Mouse (Mus musculus): Measurements from ENCODE around the gene Dock2. TPM values are rescaled to one million over a fixed set of nuclear protein-coding genes. Genes with fewer than 3 reads are reported as not detected.

Dock2 gene
- total and polyA plus RNA-seq, 2 experiments from 2014 or later: 1.0 to 1.4 TPM

DNA sequence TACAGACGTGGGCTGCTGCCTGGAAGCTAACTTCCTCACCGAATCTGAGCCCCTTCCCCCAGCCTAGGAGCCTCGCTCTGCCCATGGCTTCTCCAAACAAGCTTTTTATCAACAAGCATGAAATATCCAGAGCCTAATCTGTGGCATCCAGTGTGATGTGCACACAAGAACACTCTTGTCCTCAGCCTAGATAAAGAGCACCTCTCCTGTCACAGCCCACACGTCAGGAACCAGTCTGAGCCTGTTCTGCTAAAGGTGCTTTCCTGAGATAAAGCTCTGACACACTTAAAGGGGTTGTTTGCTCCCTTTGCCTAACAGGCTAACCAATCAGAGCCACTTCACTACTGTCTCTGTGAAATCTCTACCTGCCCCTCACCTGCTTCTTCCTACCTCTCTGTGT is 268.4 kb downstream of the Dock2 start:
- Histone ChIP-seq H3K4me1 (ENCODE audit: insufficient read depth, low read length) (no peaks in the 10 kb centered on the region), H3K4me2 (ENCODE audit: low read depth, low read length) (no peak overlapping the region), H3K27me3 (ENCODE audit: insufficient read depth, low read length) (no peaks in the 10 kb centered on the region), H3K27ac (no peak overlapping the region), H3K9ac (replicated peaks; ENCODE audit: low read length) (no peak overlapping the region), H3K9me3 (ENCODE audit: low read length) (no peaks in the 10 kb centered on the region), H3K36me3 (ENCODE audit: insufficient read depth, low read length) (no peaks in the 10 kb centered on the region), H3K4me3 (ENCODE audit: low read length) (no peak overlapping the region)
- no peak for ATAC-seq
- TF ChIP-seq CTCF (IDR thresholded peaks at IDR 0.05; ENCODE audit: low read depth): no peak
- 56% methylated on average over 4 of the region's 4 CpGs for WGBS
- DNase-seq (ENCODE audit: low spot score): no peak

DNA sequence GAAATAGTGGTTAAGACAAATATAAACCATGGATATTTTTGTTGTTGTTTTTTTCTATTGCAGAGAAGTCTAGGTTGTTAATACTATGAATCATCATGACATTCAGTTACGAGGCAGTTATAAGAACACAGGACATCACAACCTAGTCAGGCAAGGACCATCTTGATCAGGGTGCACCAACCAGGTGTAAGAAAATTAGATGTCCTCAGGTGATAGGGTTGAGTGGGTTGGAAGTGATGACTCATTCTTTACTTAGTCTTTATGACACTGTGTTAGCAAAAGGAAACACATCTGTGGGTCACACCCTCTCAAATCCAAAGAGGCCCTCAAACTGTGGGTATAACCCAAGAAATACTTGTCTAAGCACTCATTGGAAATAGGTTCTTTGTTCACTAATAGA is 277.3 kb downstream of the Dock2 start:
- DNase-seq (ENCODE audit: low spot score) (no peak), ATAC-seq (no peak)
- no peak for TF ChIP-seq CTCF (IDR thresholded peaks at IDR 0.05; ENCODE audit: low read depth)
- Histone ChIP-seq H3K9ac (replicated peaks; ENCODE audit: low read length) (no peak overlapping the region), H3K9me3 (ENCODE audit: low read length) (no peaks in the 10 kb centered on the region), H3K4me3 (ENCODE audit: low read length) (no peak overlapping the region), H3K27me3 (ENCODE audit: insufficient read depth, low read length) (no peaks in the 10 kb centered on the region), H3K36me3 (ENCODE audit: insufficient read depth, low read length) (no peaks in the 10 kb centered on the region), H3K27ac (no peak overlapping the region), H3K4me2 (ENCODE audit: low read depth, low read length) (no peak overlapping the region), H3K4me1 (ENCODE audit: insufficient read depth, low read length) (no peaks in the 10 kb centered on the region)
- 98% methylated on average over 1 of the region's 1 CpGs for WGBS

DNA sequence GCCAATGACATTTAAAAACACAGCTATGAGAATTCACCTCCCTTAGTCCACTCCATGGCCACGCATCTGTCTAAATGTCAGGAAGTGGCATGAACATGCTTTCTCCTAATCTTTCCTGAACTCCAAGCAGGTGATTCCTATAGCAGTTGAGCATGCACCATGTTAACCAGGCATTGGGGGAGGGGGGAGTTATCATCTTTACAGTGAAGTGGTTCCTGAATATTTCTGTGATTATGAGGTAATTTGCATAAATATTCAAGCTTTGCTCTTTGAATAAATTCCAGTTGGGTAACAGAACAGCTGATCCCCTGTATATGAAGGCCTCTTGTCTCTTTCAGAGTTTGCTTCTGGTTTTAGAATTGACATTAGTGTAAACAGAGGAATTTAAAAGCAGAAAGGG is 284.0 kb downstream of the Dock2 start:
- WGBS: 87% methylated on average over 1 of the region's 1 CpGs
- Histone ChIP-seq H3K27me3 (ENCODE audit: insufficient read depth, low read length) (no peaks in the 10 kb centered on the region), H3K27ac (no peak overlapping the region), H3K9ac (replicated peaks; ENCODE audit: low read length) (no peak overlapping the region), H3K4me1 (ENCODE audit: insufficient read depth, low read length) (no peaks in the 10 kb centered on the region), H3K4me2 (ENCODE audit: low read depth, low read length) (no peak overlapping the region), H3K36me3 (ENCODE audit: insufficient read depth, low read length) (no peaks in the 10 kb centered on the region), H3K9me3 (ENCODE audit: low read length) (no peaks in the 10 kb centered on the region), H3K4me3 (ENCODE audit: low read length) (no peak overlapping the region)
- no peak for TF ChIP-seq CTCF (IDR thresholded peaks at IDR 0.05; ENCODE audit: low read depth)
- DNase-seq (ENCODE audit: low spot score) (no peak), ATAC-seq (no peak)

DNA sequence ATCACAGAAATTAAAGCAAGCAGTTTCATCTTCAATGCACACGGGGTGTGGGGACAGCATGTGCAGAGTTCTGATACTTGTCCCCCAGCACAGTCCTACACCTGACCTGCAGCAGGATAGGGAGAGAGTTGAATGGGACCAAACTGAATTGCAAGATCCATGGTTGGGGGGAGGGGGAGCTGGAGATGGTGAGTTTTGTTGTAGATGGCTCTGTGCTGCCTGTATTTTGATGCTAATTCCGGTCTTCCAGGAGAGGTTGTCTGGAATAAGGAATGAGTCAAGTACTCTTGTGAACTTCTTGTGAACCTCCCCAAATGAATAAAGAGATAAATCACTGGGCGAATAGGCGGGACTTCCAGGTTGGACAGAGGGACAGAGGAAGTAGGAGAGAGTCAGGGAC is 289.0 kb downstream of the Dock2 start:
- ATAC-seq: no peak

DNA sequence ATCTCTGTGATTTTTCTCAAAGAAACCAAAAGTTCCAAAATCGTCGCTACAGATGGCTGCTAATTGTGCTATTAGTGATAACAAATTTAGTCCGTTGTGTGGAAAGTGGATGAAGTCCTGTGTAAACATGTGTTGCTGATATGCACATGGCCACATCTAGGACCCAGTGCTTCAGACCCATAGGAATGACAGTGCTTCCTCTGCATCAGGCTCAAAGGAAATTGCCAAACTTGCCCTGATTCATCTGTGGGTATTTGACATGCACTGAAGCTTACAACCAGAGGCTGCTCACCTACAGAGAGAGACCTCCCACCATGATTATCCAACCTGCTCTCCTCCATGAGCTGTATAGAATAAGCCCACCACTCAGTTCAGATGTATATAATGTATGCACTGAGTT is 290.7 kb downstream of the Dock2 start:
- Histone ChIP-seq H3K4me2 (ENCODE audit: low read depth, low read length) (no peak overlapping the region), H3K27ac (no peak overlapping the region), H3K36me3 (ENCODE audit: insufficient read depth, low read length) (no peaks in the 10 kb centered on the region), H3K9me3 (ENCODE audit: low read length) (no peaks in the 10 kb centered on the region), H3K9ac (replicated peaks; ENCODE audit: low read length) (no peak overlapping the region), H3K4me3 (ENCODE audit: low read length) (no peak overlapping the region), H3K27me3 (ENCODE audit: insufficient read depth, low read length) (no peaks in the 10 kb centered on the region), H3K4me1 (ENCODE audit: insufficient read depth, low read length) (no peaks in the 10 kb centered on the region)
- no peak for ATAC-seq
- no peak for DNase-seq (ENCODE audit: low spot score)
- no peak for TF ChIP-seq CTCF (IDR thresholded peaks at IDR 0.05; ENCODE audit: low read depth)
- WGBS: 94% methylated on average over 3 of the region's 3 CpGs

More for the DNA sequence above, 289.0 kb downstream of the Dock2 start:
- DNase-seq (ENCODE audit: low spot score): no peak
- Histone ChIP-seq H3K36me3 (ENCODE audit: insufficient read depth, low read length) (no peaks in the 10 kb centered on the region), H3K27me3 (ENCODE audit: insufficient read depth, low read length) (no peaks in the 10 kb centered on the region), H3K4me3 (ENCODE audit: low read length) (no peak overlapping the region), H3K9me3 (ENCODE audit: low read length) (no peaks in the 10 kb centered on the region), H3K4me2 (ENCODE audit: low read depth, low read length) (no peak overlapping the region), H3K9ac (replicated peaks; ENCODE audit: low read length) (no peak overlapping the region), H3K4me1 (ENCODE audit: insufficient read depth, low read length) (no peaks in the 10 kb centered on the region), H3K27ac (no peak overlapping the region)
- WGBS: 62% methylated on average over 4 of the region's 4 CpGs
- no peak for TF ChIP-seq CTCF (IDR thresholded peaks at IDR 0.05; ENCODE audit: low read depth)

DNA sequence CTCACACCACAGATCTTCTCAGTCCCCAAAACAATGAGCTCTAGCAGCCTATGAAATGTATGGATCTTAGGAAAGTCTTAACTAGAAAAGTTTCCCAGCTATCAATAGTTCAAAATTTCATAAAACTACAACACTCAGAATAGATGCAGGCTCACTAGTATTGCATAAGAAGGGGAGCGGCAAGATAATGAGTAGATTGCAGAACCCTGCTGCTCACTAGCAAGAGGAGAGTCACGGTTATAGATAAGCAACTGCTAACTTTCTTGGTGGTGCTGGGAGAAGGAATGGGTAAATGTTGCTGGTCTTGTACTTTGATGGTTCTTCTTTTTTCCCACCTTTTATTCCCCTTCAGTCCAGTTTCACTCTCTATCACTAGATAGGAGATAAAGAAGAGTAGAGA is 291.5 kb downstream of the Dock2 start:
- 94% methylated on average over 2 of the region's 2 CpGs for WGBS

DNA sequence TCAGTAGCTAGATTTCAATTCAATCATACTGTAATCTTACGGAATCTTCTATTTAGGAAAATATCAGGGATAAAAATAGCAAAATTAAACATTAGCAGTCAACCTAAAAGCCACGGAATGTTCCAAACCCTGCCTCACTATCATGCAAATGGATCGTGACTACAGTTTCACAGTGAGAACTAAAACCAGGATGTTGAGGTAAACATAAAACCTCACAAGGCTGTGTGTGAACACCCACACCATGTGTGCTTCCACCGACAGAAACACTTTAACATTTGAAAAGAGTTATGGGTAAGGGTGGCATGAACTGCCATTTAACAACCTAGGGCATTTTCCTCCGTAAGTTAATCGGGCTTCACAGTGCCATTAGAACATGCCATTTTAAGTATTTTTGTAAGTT is 294.1 kb downstream of the Dock2 start:
- H3K4me2 ChIP-seq (ENCODE audit: low read depth, low read length): no peak overlapping the region
- ATAC-seq (no peak), DNase-seq (ENCODE audit: low spot score) (no peak)
- H3K4me3 ChIP-seq (ENCODE audit: low read length): no peak overlapping the region
- H3K9me3 ChIP-seq (ENCODE audit: low read length): no peaks in the 10 kb centered on the region
- 83% methylated on average over 6 of the region's 6 CpGs for WGBS
- no peaks in the 10 kb centered on the region for H3K27me3 ChIP-seq (ENCODE audit: insufficient read depth, low read length)
- TF ChIP-seq CTCF (IDR thresholded peaks at IDR 0.05; ENCODE audit: low read depth): no peak
- H3K9ac ChIP-seq (replicated peaks; ENCODE audit: low read length): no peak overlapping the region
- no peak overlapping the region for H3K27ac ChIP-seq
- H3K4me1 ChIP-seq (ENCODE audit: insufficient read depth, low read length): no peaks in the 10 kb centered on the region
- H3K36me3 ChIP-seq (ENCODE audit: insufficient read depth, low read length): no peaks in the 10 kb centered on the region

More for the DNA sequence above, 291.5 kb downstream of the Dock2 start:
- Histone ChIP-seq H3K4me1 (ENCODE audit: insufficient read depth, low read length) (no peaks in the 10 kb centered on the region), H3K36me3 (ENCODE audit: insufficient read depth, low read length) (no peaks in the 10 kb centered on the region), H3K27me3 (ENCODE audit: insufficient read depth, low read length) (no peaks in the 10 kb centered on the region), H3K4me2 (ENCODE audit: low read depth, low read length) (no peak overlapping the region), H3K9me3 (ENCODE audit: low read length) (no peaks in the 10 kb centered on the region), H3K27ac (no peak overlapping the region), H3K4me3 (ENCODE audit: low read length) (no peak overlapping the region), H3K9ac (replicated peaks; ENCODE audit: low read length) (no peak overlapping the region)
- DNase-seq (ENCODE audit: low spot score): no peak
- no peak for ATAC-seq
- TF ChIP-seq CTCF (IDR thresholded peaks at IDR 0.05; ENCODE audit: low read depth): no peak

Data from hindbrain, postnatal 0 days (tissue).